Mouse (Mus musculus): Measurements from ENCODE around the gene Des.

DNA sequence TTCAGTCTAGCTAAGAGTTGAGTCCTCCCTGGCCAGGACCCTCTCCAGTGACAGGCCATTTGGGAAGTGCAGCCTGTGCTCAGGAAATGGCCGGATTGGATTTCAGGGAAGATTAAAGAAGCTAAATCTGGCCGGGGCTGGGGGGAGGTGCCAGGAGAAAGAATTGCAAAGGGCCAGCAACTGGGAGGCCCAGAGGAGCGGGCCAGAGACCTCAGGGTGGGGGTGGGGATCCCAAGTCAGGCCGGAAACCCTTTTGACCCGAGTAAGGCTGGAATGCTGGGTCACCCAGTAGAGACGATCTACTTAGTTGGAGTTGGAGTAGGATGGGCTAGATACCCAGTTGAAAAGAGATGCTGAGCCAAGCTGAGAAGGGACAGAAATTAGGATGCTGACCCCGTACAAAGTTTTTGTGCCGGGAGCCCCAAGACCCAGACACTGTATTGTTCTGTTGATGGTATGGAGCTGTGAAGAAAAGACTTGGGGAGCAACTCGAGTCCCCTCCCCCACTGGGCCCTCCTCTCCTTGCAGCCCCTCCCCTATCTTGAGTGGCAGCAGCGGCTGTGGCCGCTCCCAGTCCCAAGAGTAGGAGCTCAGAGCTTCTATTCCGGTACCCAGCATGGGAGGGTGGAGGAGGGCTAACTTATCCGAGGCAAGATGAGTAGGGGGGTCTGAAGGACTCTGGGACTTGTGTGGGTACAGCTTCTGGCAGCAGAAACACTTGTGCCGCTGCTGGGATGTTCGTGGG lies 15.7 kb upstream of the Des start:
- TF ChIP-seq TCF12 (IDR thresholded peaks at IDR 0.05; ENCODE audit: insufficient read depth, poor library complexity, severe bottlenecking) = peak; percentile 75
- TF ChIP-seq MYOD1 (IDR thresholded peaks at IDR 0.05; ENCODE audit: control insufficient read depth in 1 of 3, insufficient read length in 2 of 3, low read depth in 2 of 3) = peak; percentile 97 to 99 (median 97)
- TF ChIP-seq MAX (IDR thresholded peaks at IDR 0.05; ENCODE audit: low read depth) = no peak
